Mouse (Mus musculus) thymus, adult 2 months (tissue): ENCODE results near the gene Lman2l.

ENCODE experiments used
- CTCF ChIP-seq: fragments of 200-500 bp; IDR thresholded peaks from 2 replicates; pipeline ENCODE4 v1.5.1; 2012; ENCODE audit warnings: mild to moderate bottlenecking, control low read depth, low read length, moderate library complexity, borderline replicate concordance; ENCODE audit not compliant: control insufficient read depth, poor library complexity, insufficient read depth; ENCODE audit errors: extremely low read depth
- POLR2A ChIP-seq: fragments of 200-500 bp; IDR thresholded peaks from 2 replicates; pipeline ENCODE4 v1.6.1; 2012; ENCODE audit warnings: mild to moderate bottlenecking, low read length, control low read depth, moderate library complexity; ENCODE audit not compliant: control insufficient read depth, poor library complexity, insufficient read depth; ENCODE audit errors: extremely low read depth

DNA sequence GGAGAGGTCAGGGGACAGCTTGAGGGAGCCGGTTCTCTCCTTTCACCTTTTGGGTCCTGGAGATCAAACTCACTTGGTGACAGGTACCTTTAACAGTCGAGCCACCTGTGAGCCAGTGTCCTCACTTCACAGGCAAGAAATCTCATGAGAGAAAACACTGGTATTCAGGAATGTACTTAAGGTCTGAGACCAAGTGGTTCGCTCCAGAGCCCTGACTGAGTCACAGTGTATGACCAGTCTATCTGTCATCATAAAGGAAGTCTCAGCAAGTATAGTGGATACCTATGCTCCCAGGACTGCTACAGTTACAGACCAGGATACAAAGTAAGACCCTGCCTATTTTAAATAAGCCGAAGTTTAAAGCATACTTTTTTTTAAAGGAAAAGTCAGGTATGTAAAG, 12.1 kb downstream of the Lman2l start:
- TF ChIP-seq CTCF (no peak), POLR2A (no peak)
